Mouse (Mus musculus) forebrain, embryonic 11.5 days (tissue): ENCODE measurements around the gene Tln1. TPM values are rescaled to one million over a fixed set of nuclear protein-coding genes. Genes with fewer than 3 reads are reported as not detected.

Experiments
- ATAC-seq: fragments of 200-750 bp; cut with Nextera tagmentation; replicated peaks from 2 replicates; pipeline ENCODE4 v1.8.0; 2017; ENCODE audit warnings: moderate TSS enrichment; ENCODE audit not compliant: low FRiP score
- DNase-seq: peaks from one replicate; pipeline ENCODE4 v3.0.0-alpha.2; 2017; ENCODE audit warnings: low spot score
- H3K27ac ChIP-seq: fragments of 300-500 bp; sonication (generic); 2 replicates; pipeline ENCODE4 v1.5.1; 2014; ENCODE audit warnings: low read depth, low read length
- H3K27me3 ChIP-seq: fragments of 300-500 bp; sonication (generic); 2 replicates; pipeline ENCODE4 v1.6.1; 2014; ENCODE audit warnings: mild to moderate bottlenecking, low read length, mixed read lengths; ENCODE audit not compliant: control insufficient read depth, insufficient read depth
- H3K36me3 ChIP-seq: fragments of 300-500 bp; sonication (generic); 2 replicates; pipeline ENCODE4 v1.6.1; 2014; ENCODE audit warnings: mild to moderate bottlenecking, low read length, moderate library complexity, mixed read lengths; ENCODE audit not compliant: control insufficient read depth, insufficient read depth
- H3K4me1 ChIP-seq: fragments of 300-500 bp; sonication (generic); replicated peaks from 2 replicates; pipeline ENCODE4 v1.6.1; 2014; ENCODE audit warnings: low read length, mixed read lengths; ENCODE audit not compliant: control insufficient read depth, insufficient read depth
- H3K4me2 ChIP-seq: fragments of 300-500 bp; sonication (generic); 2 replicates; pipeline ENCODE4 v1.6.1; 2014; ENCODE audit warnings: low read depth, mild to moderate bottlenecking, low read length, moderate library complexity, mixed read lengths; ENCODE audit not compliant: severe bottlenecking
- H3K4me3 ChIP-seq: fragments of 300-500 bp; sonication (generic); 2 replicates; pipeline ENCODE4 v1.5.1; 2014; ENCODE audit warnings: low read depth, low read length
- H3K9ac ChIP-seq: fragments of 300-500 bp; sonication (generic); 2 replicates; pipeline ENCODE4 v1.6.1; 2014; ENCODE audit warnings: low read length
- H3K9me3 ChIP-seq: fragments of 300-500 bp; sonication (generic); 2 replicates; pipeline ENCODE4 v1.6.1; 2016; ENCODE audit warnings: low read length, mixed read lengths; ENCODE audit not compliant: control insufficient read depth
- WGBS: fragments of 180-500 bp; shearing (Covaris S2); extraction: QIAGEN DNeasy Blood & Tissue Kit; methylation state at CpG from one replicate; pipeline ENCODE4 v1.1.7; 2014; 5-methylcytosine and 5-hydroxymethylcytosine counted together
- polyA plus RNA-seq: library from polyadenylated mRNA; unstranded; fragments of >200 nt; fragmentation: Nextera tagmentation; extraction: Ambion mirVana; gene quantifications from 2 replicates; pipeline ENCODE4 v1.2.1, GENCODE M21; 2014

Tln1 gene
- polyA plus RNA-seq, 1 experiment from 2014 or later, result 45.9 TPM

- Histone ChIP-seq H3K9me3 (no peaks in the 10 kb centered on the region), H3K36me3 (no peaks in the 10 kb centered on the region), H3K27me3 (peaks cover 3% of the 10 kb centered on the region), H3K4me1 (peaks cover 9% of the 10 kb centered on the region; the same call in 1 of the 2 replicates), H3K9ac (peak overlapping the region; percentile 44; the same call in 1 of the 2 replicates), H3K27ac (no peak overlapping the region), H3K4me2 (peak overlapping the region; percentile 69), H3K4me3 (peak overlapping the region; percentile 27; the same call in 1 of the 2 replicates)
- ATAC-seq (peak; percentile 58; the same call in 1 of the 2 replicates), DNase-seq (no peak)
- WGBS, result 24% methylated on average over 9 of the region's 9 CpGs
Observed at GRCm38 (mm10) chr4:43509109-43509508, 53.4 kb downstream of the Tln1 start.

- H3K9me3 ChIP-seq, result no peaks in the 10 kb centered on the region
- H3K27ac ChIP-seq, result no peak overlapping the region
- ATAC-seq (peak; percentile 60; the same call in 1 of the 2 replicates), DNase-seq (peak; percentile 72)
- peaks cover 3% of the 10 kb centered on the region for H3K27me3 ChIP-seq
- peak overlapping the region; percentile 69 for H3K4me2 ChIP-seq
- H3K9ac ChIP-seq, result peak overlapping the region; percentile 44
- peaks cover 9% of the 10 kb centered on the region; the same call in 1 of the 2 replicates for H3K4me1 ChIP-seq
- H3K4me3 ChIP-seq, result peak overlapping the region; percentile 27
- no peaks in the 10 kb centered on the region for H3K36me3 ChIP-seq
- 5% methylated on average over 13 of the region's 13 CpGs for WGBS
Observed at GRCm38 (mm10) chr4:43508666-43508997, 53.9 kb downstream of the Tln1 start.

- Histone ChIP-seq H3K9ac (peak overlapping the region; percentile 44), H3K9me3 (no peaks in the 10 kb centered on the region), H3K27me3 (peaks cover 3% of the 10 kb centered on the region), H3K4me3 (peak overlapping the region; percentile 27), H3K27ac (no peak overlapping the region), H3K4me1 (peaks cover 9% of the 10 kb centered on the region; the same call in 1 of the 2 replicates), H3K36me3 (no peaks in the 10 kb centered on the region), H3K4me2 (peak overlapping the region; percentile 69)
- ATAC-seq (peak; percentile 24; the same call in 1 of the 2 replicates), DNase-seq (no peak)
- 14% methylated on average over 21 of the region's 22 CpGs for WGBS
Observed at GRCm38 (mm10) chr4:43507938-43508665, 54.4 kb downstream of the Tln1 start.

- Histone ChIP-seq H3K4me2 (no peak within 1 kb of the TSS), H3K9ac (no peak within 1 kb of the TSS), H3K36me3 (no peaks in the 10 kb centered on the region), H3K27ac (no peak within 1 kb of the TSS), H3K27me3 (peaks cover 3% of the 10 kb centered on the region), H3K9me3 (no peaks in the 10 kb centered on the region), H3K4me1 (peaks cover 9% of the 10 kb centered on the region; the same call in 1 of the 2 replicates), H3K4me3 (no peak within 1 kb of the TSS)
- DNase-seq, result no peak
- ATAC-seq, result no peak
- WGBS, result 59% methylated on average over 9 of the region's 9 CpGs
Observed at GRCm38 (mm10) chr4:43506536-43507185, 55.8 kb downstream of the Tln1 start, which contains the start of gene Car9. Car9 (plus strand) TSS chr4:43506966.

- ATAC-seq (no peak), DNase-seq (no peak)
- Histone ChIP-seq H3K27ac (no peak overlapping the region), H3K4me1 (peaks cover 9% of the 10 kb centered on the region; the same call in 1 of the 2 replicates), H3K27me3 (peaks cover 3% of the 10 kb centered on the region), H3K9me3 (no peaks in the 10 kb centered on the region), H3K36me3 (no peaks in the 10 kb centered on the region), H3K4me3 (no peak overlapping the region), H3K9ac (no peak overlapping the region), H3K4me2 (no peak overlapping the region)
- 80% methylated on average over 8 of the region's 8 CpGs for WGBS
Observed at GRCm38 (mm10) chr4:43506074-43506473, 56.4 kb downstream of the Tln1 start.

- Histone ChIP-seq H3K36me3 (no peaks in the 10 kb centered on the region), H3K4me2 (no peak overlapping the region), H3K4me1 (peaks cover 9% of the 10 kb centered on the region; the same call in 1 of the 2 replicates), H3K27me3 (peaks cover 3% of the 10 kb centered on the region), H3K4me3 (no peak overlapping the region), H3K27ac (no peak overlapping the region), H3K9me3 (no peaks in the 10 kb centered on the region), H3K9ac (no peak overlapping the region)
- ATAC-seq (no peak), DNase-seq (no peak)
- WGBS, result 86% methylated on average over 4 of the region's 4 CpGs
Observed at GRCm38 (mm10) chr4:43504269-43504668, 58.2 kb downstream of the Tln1 start.

- H3K4me1 ChIP-seq, result peaks cover 6% of the 10 kb centered on the region; the same call in 1 of the 2 replicates
- no peaks in the 10 kb centered on the region for H3K36me3 ChIP-seq
- H3K4me3 ChIP-seq, result no peak overlapping the region
- H3K27me3 ChIP-seq, result peaks cover 3% of the 10 kb centered on the region
- DNase-seq, result no peak
- WGBS, result 84% methylated on average over 6 of the region's 6 CpGs
- ATAC-seq, result no peak
- H3K9me3 ChIP-seq, result no peaks in the 10 kb centered on the region
- no peak overlapping the region for H3K4me2 ChIP-seq
- no peak overlapping the region for H3K9ac ChIP-seq
- H3K27ac ChIP-seq, result no peak overlapping the region
Observed at GRCm38 (mm10) chr4:43503506-43503905, 59.0 kb downstream of the Tln1 start.

GRCm38 (mm10) chr4:43503041-43503440 is 59.5 kb downstream of the Tln1 start:
- Histone ChIP-seq H3K27ac (no peak overlapping the region), H3K36me3 (no peaks in the 10 kb centered on the region), H3K9me3 (no peaks in the 10 kb centered on the region), H3K9ac (no peak overlapping the region), H3K4me2 (no peak overlapping the region), H3K27me3 (peaks cover 3% of the 10 kb centered on the region), H3K4me3 (no peak overlapping the region), H3K4me1 (peaks cover 8% of the 10 kb centered on the region; the same call in 1 of the 2 replicates)
- DNase-seq (no peak), ATAC-seq (no peak)
- WGBS, result 79% methylated on average over 2 of the region's 2 CpGs
